Mouse (Mus musculus): ENCODE results near the gene Sox2. TPM values are rescaled to one million over a fixed set of nuclear protein-coding genes. Genes with fewer than 3 reads are reported as not detected.

Sox2 gene
- polyA plus RNA-seq, 1 experiment, result 26.5 TPM

DNA sequence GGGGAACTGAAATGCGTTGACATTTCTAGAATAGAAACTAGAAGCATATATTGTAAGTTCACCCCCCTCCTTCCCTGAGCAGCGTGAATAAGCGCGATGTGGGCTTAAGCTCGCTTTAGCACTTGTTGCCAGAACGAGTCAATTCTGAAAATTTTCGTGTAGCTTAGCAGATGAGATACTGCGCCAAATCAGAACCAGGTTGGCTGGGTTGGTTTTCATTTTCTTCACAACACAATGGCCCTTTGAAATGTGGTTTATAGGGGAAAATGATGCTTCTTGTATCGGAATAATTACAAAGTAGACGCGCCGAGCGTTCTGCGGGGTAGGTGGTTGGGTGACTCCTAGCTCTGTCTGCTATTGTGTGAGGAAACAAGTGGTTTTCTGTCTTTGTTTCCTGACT is 2.4 kb downstream of the Sox2 start:
- Histone ChIP-seq H3K27ac (ENCODE audit: insufficient read depth, low read length) (no peak overlapping the region), H3K4me3 (replicated peaks; ENCODE audit: insufficient read depth, low read depth, low read length) (peak overlapping the region; percentile 35), H3K4me1 (ENCODE audit: control insufficient read depth, insufficient read depth, low read length) (peaks cover 8% of the 10 kb centered on the region), H3K27me3 (ENCODE audit: control insufficient read depth, insufficient read depth, low read length) (peaks cover 5% of the 10 kb centered on the region; the same call in 1 of the 2 replicates)
- no peak for DNase-seq
- WGBS, result 3% methylated on average over 14 of the region's 14 CpGs
- TF ChIP-seq CTCF (IDR thresholded peaks at IDR 0.05; ENCODE audit: borderline replicate concordance, insufficient read depth, low read depth, low read length) (no peak), POLR2A (IDR thresholded peaks at IDR 0.05; ENCODE audit: borderline replicate concordance, insufficient read depth, low read length) (no peak)

DNA sequence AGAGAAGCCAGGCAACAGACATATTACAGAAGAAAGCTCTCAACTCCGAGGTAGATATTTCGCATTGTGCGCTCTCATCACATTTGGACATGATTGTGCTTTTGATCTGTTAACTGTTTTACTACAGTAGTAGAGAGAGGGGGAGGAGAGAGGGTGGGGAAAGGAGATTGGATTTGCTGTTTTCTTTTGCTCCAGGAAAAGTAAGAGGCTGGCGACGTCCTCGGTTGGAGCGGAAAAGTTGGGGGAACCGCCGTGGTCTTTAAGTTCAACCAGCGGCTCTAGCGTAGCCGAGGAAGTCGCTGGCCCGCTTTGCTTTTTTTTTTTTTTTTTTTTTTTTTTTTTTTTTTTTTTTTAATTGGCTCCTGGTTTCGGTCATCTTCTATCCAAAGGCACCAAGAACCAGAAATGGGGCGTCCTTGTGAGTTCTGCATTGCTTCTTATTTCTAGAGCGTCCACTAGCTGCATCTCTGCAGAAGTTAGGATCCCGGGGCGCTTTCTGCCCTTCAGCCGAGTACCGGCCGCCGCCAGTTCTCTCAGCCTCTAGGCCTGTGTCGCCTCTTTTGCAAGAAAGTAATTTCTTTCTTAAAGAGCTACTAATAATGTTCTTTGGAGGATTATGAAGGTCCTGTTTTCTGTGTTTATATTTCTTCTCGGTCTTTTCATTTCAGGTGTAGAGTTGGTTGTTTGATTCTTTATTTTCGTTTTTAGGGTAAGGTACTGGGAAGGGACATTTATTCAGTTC is 3.2 kb downstream of the Sox2 start:
- H3K4me3 ChIP-seq (replicated peaks; ENCODE audit: insufficient read depth, low read depth, low read length), result peak overlapping the region; percentile 19
- 9% methylated on average over 26 of the region's 26 CpGs for WGBS
- TF ChIP-seq POLR2A (IDR thresholded peaks at IDR 0.05; ENCODE audit: borderline replicate concordance, insufficient read depth, low read length) (no peak), CTCF (IDR thresholded peaks at IDR 0.05; ENCODE audit: borderline replicate concordance, insufficient read depth, low read depth, low read length) (no peak)
- peaks cover 8% of the 10 kb centered on the region for H3K4me1 ChIP-seq (ENCODE audit: control insufficient read depth, insufficient read depth, low read length)
- H3K27ac ChIP-seq (ENCODE audit: insufficient read depth, low read length), result no peak overlapping the region
- DNase-seq, result no peak
- peaks cover 6% of the 10 kb centered on the region; the same call in 1 of the 2 replicates for H3K27me3 ChIP-seq (ENCODE audit: control insufficient read depth, insufficient read depth, low read length)

DNA sequence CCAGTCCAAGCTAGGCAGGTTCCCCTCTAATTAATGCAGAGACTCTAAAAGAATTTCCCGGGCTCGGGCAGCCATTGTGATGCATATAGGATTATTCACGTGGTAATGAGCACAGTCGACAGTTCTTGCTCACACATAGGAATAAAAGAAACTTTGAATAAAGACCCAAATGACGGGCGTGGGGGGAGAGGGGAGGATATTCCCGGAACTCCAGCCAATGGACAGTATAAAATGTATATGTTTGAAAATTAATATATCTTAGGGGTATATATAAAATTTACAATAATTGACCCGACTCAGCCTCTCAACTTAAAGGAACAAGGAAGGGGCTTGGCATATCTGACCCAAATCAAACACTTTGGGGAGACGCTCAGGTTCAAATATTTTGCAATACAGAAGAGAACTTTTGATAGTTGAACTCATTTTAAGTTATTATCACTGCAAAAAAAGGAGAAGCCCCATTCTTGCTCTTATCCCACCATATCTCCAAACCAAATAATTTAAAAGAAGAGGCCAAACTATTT is 3.8 kb downstream of the Sox2 start:
- WGBS, result 48% methylated on average over 9 of the region's 9 CpGs
- TF ChIP-seq CTCF (IDR thresholded peaks at IDR 0.05; ENCODE audit: borderline replicate concordance, insufficient read depth, low read depth, low read length) (no peak), POLR2A (IDR thresholded peaks at IDR 0.05; ENCODE audit: borderline replicate concordance, insufficient read depth, low read length) (no peak)
- peaks cover 5% of the 10 kb centered on the region; the same call in 1 of the 2 replicates for H3K27me3 ChIP-seq (ENCODE audit: control insufficient read depth, insufficient read depth, low read length)

DNA sequence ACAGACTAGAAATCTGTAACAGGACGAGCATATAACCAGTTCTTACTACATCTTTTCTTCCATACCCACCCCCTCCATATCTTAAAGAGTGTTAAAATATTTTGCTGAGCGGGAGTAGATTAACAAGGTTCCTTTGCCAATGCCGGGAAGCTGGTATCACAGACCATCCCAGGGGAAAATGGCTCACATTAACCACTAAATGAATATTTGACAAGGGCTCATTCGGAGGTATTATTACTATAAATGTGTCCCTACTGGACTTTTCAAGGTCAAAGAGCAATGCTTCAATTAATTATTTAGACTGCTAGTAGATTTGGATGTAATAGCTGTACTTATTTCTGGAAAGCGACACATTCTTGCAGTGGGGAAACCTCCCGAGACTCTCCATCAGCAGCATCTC is 4.6 kb downstream of the Sox2 start:
- H3K27ac ChIP-seq (ENCODE audit: insufficient read depth, low read length), result no peak overlapping the region
- H3K4me1 ChIP-seq (ENCODE audit: control insufficient read depth, insufficient read depth, low read length), result no peaks in the 10 kb centered on the region
- DNase-seq, result no peak
- TF ChIP-seq POLR2A (IDR thresholded peaks at IDR 0.05; ENCODE audit: borderline replicate concordance, insufficient read depth, low read length), result no peak
- TF ChIP-seq CTCF (IDR thresholded peaks at IDR 0.05; ENCODE audit: borderline replicate concordance, insufficient read depth, low read depth, low read length), result no peak
- H3K4me3 ChIP-seq (replicated peaks; ENCODE audit: insufficient read depth, low read depth, low read length), result no peak overlapping the region
- WGBS, result 79% methylated on average over 6 of the region's 6 CpGs
- H3K27me3 ChIP-seq (ENCODE audit: control insufficient read depth, insufficient read depth, low read length), result peaks cover 5% of the 10 kb centered on the region; the same call in 1 of the 2 replicates

More for the DNA sequence above, 3.8 kb downstream of the Sox2 start:
- peaks cover 5% of the 10 kb centered on the region; the same call in 1 of the 2 replicates for H3K4me1 ChIP-seq (ENCODE audit: control insufficient read depth, insufficient read depth, low read length)
- DNase-seq, result no peak
- H3K4me3 ChIP-seq (replicated peaks; ENCODE audit: insufficient read depth, low read depth, low read length), result no peak overlapping the region
- H3K27ac ChIP-seq (ENCODE audit: insufficient read depth, low read length), result no peak overlapping the region

DNA sequence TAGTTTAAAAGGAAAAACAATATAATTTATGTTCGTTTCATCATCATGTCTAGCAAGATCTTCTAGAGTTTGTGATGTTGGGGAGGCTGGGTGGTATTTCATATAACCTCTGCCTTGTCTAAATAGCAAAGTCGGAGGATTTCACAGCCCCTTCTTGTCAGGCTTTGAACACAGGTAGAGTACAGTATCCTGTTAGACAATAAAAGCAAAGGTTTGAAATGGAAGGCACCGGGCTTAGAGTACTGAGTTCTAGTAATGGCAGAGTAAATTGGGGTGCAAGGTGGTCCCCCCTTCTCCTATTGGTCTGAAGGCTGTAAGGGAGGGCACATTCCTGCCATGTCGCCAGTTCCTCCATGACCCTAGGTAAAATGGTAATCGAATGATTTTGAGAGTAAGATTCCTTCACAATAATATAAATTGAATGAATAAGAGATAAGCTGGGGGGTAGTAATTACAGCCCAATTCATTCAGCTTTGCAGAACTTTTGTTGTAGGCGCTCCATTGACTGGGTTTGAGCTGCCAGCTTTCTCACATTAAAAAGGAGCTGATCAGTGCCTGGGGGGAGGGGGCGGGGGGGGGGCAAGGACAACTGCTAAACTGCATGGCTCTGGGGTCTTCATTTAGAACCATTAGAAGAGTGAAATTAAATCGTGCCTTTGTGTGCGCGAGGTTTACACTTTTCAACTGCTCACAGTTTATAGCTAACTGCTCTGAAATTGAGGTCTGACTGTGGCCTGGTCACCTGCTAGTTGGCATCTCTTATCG is 5.3 kb downstream of the Sox2 start:
- TF ChIP-seq CTCF (IDR thresholded peaks at IDR 0.05; ENCODE audit: borderline replicate concordance, insufficient read depth, low read depth, low read length) (no peak), POLR2A (IDR thresholded peaks at IDR 0.05; ENCODE audit: borderline replicate concordance, insufficient read depth, low read length) (no peak)

DNA sequence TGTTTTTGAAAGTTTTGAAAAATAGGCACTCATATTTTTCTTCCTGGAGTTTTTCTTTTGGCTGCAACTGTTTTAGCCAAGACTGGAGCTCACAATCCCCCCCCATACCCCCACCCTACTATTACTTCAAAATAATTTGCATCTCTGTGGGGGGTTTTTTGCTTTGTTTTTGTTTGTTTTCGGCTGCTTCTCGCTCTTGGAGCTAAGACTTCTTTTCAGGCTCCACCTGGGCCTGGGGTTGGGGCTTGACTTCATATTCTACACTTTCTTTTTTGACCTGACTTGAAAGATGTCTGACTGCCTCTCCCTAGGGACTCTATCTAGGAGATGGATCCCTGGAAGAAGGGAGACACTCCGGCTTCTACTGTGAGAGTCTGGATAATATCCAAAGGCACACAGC is 5.9 kb downstream of the Sox2 start:
- peaks cover 3% of the 10 kb centered on the region; the same call in 1 of the 2 replicates for H3K27me3 ChIP-seq (ENCODE audit: control insufficient read depth, insufficient read depth, low read length)
- no peak overlapping the region for H3K4me3 ChIP-seq (replicated peaks; ENCODE audit: insufficient read depth, low read depth, low read length)
- WGBS, result 46% methylated on average over 3 of the region's 3 CpGs
- TF ChIP-seq POLR2A (IDR thresholded peaks at IDR 0.05; ENCODE audit: borderline replicate concordance, insufficient read depth, low read length) (no peak), CTCF (IDR thresholded peaks at IDR 0.05; ENCODE audit: borderline replicate concordance, insufficient read depth, low read depth, low read length) (no peak)
- H3K27ac ChIP-seq (ENCODE audit: insufficient read depth, low read length), result no peak overlapping the region
- H3K4me1 ChIP-seq (ENCODE audit: control insufficient read depth, insufficient read depth, low read length), result no peaks in the 10 kb centered on the region
- no peak for DNase-seq

More for the DNA sequence above, 5.3 kb downstream of the Sox2 start:
- WGBS, result 65% methylated on average over 11 of the region's 11 CpGs
- Histone ChIP-seq H3K4me3 (replicated peaks; ENCODE audit: insufficient read depth, low read depth, low read length) (no peak overlapping the region), H3K27ac (ENCODE audit: insufficient read depth, low read length) (no peak overlapping the region), H3K27me3 (ENCODE audit: control insufficient read depth, insufficient read depth, low read length) (peaks cover 5% of the 10 kb centered on the region; the same call in 1 of the 2 replicates), H3K4me1 (ENCODE audit: control insufficient read depth, insufficient read depth, low read length) (no peaks in the 10 kb centered on the region)
- DNase-seq, result no peak

DNA sequence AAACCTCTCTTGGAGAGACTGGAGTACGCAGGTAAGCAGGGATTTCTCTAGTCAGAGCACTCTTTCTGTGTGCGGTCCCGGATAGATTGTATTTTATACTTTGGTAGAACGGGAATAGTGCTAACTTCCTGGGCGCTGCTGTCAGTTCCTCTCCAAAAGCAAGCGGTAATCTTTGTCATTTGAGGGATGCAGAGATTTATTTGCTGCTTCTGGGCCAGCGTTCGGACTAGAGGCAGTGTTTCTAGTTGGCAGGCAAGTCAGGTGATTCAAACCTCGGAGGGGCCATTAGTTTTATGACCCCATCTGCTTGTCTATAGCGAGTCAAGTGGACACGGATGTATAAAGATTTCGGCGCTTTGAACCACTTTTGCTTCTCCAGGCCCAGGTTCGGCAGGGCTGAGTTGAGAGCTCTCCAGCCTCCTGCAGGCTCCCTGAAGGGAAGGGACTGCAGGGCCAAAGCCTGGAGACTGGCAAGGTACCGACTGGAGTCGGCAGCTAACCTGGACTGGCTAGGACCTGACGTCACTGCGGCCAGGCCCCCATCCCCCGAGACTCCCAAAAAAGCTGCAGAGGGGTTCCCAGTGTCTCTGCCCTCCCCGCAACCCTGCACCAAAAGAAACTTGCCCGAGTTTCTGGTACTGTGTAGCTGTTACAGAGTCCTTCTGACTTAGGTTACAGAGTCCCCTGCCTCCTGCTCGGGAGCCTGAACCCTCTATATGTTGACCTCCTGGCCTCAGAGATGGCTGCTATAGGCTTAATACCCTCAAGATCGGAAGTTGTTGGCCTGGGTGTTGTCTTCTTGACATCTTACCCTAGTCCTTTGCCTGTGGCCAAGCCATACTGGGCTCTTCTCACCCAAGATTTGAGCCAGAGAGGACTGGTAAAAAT is 6.9 kb downstream of the Sox2 start:
- no peak for DNase-seq
- Histone ChIP-seq H3K27ac (ENCODE audit: insufficient read depth, low read length) (no peak overlapping the region; the same call in 1 of the 2 replicates), H3K4me3 (replicated peaks; ENCODE audit: insufficient read depth, low read depth, low read length) (no peak overlapping the region), H3K4me1 (ENCODE audit: control insufficient read depth, insufficient read depth, low read length) (no peaks in the 10 kb centered on the region), H3K27me3 (ENCODE audit: control insufficient read depth, insufficient read depth, low read length) (peaks cover 5% of the 10 kb centered on the region; the same call in 1 of the 2 replicates)
- TF ChIP-seq CTCF (IDR thresholded peaks at IDR 0.05; ENCODE audit: borderline replicate concordance, insufficient read depth, low read depth, low read length), result no peak
- no peak for TF ChIP-seq POLR2A (IDR thresholded peaks at IDR 0.05; ENCODE audit: borderline replicate concordance, insufficient read depth, low read length)
- 34% methylated on average over 23 of the region's 23 CpGs for whole genome bisulfite sequencing

Data from cerebellum, adult 2 months (tissue).